Mouse (Mus musculus): ENCODE results near the gene Farp2.

GRCm38 (mm10) chr1:93543196-93543595, 31.3 kb downstream of the Farp2 start:
- TF ChIP-seq POLR2A (IDR thresholded peaks at IDR 0.05; ENCODE audit: extremely low read depth, insufficient read depth, low read length) (no peak), CTCF (IDR thresholded peaks at IDR 0.05; ENCODE audit: extremely low read depth, insufficient read depth, low read length) (no peak)

Data from cortical plate, adult 2 months (tissue).